Mouse (Mus musculus) spleen, adult 12 weeks (tissue): ENCODE measurements around the gene Adamts2.

ENCODE experiments used
- DNase-seq: peaks from one replicate; pipeline ENCODE4 v3.0.0; 2022; ENCODE audit warnings: low spot score

Gene Adamts2

DNA sequence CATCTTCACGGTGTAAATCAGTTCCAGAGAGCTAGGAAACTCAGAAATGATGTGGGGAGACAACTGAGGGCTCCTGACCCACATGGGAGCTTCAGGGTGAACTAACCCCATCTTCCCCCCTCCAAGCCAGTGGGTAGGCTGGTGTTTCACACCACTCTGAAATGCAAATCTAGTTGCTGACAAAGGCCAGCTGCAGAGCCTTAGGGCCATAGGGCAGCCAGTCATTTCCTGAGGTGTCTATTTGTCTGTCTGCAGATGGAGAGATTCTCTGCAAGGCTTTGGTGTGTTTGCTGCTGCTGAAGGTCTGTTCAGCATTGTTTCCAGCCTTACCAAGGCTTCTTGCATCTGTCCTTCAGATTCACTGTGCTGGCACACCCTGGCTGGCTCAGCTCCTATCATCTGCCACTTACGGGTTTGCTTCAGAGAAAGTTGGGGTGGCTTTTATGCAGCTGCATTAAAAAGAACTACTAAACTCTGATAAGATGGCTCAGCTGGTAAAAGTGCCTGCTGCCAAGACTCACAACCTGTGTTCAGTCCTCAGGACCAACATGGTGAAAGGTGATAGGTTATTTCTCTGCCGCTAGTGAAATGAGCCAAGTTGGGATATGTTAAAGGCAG lies 246.7 kb downstream of the Adamts2 start:
- no peak for DNase-seq

DNA sequence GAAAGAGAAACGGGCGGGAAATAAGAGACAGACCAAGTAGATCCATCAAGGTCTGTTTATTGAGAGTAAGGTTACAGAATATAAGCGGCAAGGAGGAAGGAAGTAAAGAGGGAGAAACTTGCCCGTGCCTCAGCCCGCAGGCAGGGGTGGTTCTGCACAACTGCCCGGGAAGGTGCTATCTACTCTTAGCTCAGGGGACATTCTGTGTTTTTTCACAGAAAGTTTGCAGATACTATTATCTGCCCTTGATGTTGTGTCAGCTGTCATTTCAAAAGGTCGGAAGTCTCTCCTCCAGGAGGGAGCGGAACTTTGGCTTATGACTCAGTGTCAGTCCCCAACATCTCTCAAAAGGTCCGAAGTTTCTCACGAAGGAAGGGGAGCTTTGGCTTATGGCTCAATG lies 247.4 kb downstream of the Adamts2 start:
- DNase-seq: no peak

DNA sequence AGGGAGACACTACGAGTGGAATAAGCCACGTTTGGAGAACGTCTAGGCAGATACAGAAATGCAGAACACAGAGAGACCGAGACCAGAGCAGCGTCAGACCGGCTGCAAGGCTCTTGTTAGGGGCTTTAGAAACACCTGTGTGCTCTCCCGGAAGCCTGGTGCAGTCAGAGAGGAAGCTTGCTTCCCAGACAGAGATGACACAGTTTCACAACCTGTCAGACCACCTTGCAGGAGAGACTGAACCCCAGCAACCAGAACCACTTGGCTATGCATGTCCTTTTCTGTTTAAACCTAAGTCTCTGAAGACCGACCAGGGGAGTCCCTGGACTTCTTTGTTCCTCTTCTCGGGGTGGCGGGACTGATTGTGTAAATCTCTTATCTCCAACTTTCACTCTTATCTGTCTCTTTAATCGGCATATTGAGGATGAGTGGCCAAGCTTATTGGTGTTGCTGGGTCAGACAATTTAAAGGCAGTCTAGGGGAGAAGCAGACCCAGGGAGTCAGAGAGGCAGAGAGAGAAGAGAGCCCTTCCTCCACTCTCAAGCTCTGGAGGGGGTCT lies 248.4 kb downstream of the Adamts2 start, which contains the start of gene Grm6:
TSS of gene Grm6 (plus strand) at position 509 of the 559 bp plus-strand sequence.
- no peak for DNase-seq

DNA sequence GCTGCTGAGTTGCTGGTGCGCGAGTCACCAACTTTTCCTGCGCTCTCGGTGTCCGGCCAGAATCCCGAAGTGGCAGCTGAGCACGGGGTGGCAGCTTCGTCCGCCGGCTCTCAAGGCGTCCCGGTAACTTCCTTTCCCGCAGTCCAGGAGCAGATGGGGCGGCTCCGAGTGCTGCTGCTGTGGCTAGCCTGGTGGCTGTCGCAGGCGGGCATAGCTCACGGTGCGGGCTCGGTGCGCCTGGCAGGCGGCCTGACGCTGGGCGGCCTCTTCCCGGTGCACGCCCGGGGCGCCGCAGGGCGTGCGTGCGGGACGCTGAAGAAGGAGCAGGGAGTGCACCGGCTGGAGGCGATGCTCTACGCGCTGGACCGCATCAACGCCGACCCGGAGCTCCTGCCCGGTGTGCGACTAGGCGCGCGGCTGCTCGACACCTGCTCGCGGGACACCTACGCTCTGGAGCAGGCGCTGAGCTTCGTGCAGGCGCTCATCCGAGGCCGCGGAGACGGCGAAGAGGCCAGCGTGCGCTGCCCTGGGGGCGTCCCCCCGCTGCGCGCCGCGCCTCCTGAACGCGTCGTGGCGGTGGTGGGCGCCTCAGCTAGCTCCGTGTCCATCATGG lies 249.2 kb downstream of the Adamts2 start:
- DNase-seq: no peak
